Mouse (Mus musculus) stomach, postnatal 0 days (tissue): ENCODE data around the gene Cenpo. TPM values are rescaled to one million over a fixed set of nuclear protein-coding genes. Genes with fewer than 3 reads are reported as not detected.

Experiments
- ATAC-seq: fragments of 200-750 bp; cut with Nextera tagmentation; 2 replicates; pipeline ENCODE4 v1.8.0; 2017; ENCODE audit not compliant: low FRiP score, low TSS enrichment
- DNase-seq: peaks from one replicate; pipeline ENCODE4 v3.0.0-alpha.2; 2016; ENCODE audit warnings: low spot score
- H3K27ac ChIP-seq: fragments of 300-500 bp; sonication (generic); replicated peaks from 2 replicates; pipeline ENCODE4 v1.5.1; 2014; ENCODE audit warnings: mild to moderate bottlenecking, control low read depth
- H3K27me3 ChIP-seq: fragments of 300-500 bp; sonication (generic); 2 replicates; pipeline ENCODE4 v1.6.1; 2014; ENCODE audit warnings: low read length; ENCODE audit not compliant: control insufficient read depth, insufficient read depth
- H3K36me3 ChIP-seq: fragments of 300-500 bp; sonication (generic); 2 replicates; pipeline ENCODE4 v1.6.1; 2014; ENCODE audit warnings: low read length, mixed read lengths; ENCODE audit not compliant: control insufficient read depth, insufficient read depth
- H3K4me1 ChIP-seq: fragments of 300-500 bp; sonication (generic); replicated peaks from 2 replicates; pipeline ENCODE4 v1.6.1; 2014; ENCODE audit warnings: antibody characterized with exemption; ENCODE audit not compliant: control insufficient read depth, insufficient read depth
- H3K4me2 ChIP-seq: fragments of 300-500 bp; sonication (generic); replicated peaks from 2 replicates; pipeline ENCODE4 v1.6.1; 2014; ENCODE audit warnings: low read depth, mild to moderate bottlenecking, control low read depth, moderate library complexity
- H3K4me3 ChIP-seq: fragments of 300-500 bp; sonication (generic); 2 replicates; pipeline ENCODE4 v1.5.1; 2014; ENCODE audit warnings: low read depth, low read length, control low read depth
- H3K9ac ChIP-seq: fragments of 300-500 bp; sonication (generic); 2 replicates; pipeline ENCODE4 v1.6.1; 2014; ENCODE audit warnings: mild to moderate bottlenecking, low read length, control low read depth, mixed read lengths
- H3K9me3 ChIP-seq: fragments of 300-500 bp; sonication (generic); 2 replicates; pipeline ENCODE4 v1.6.1; 2016; ENCODE audit warnings: low read length; ENCODE audit not compliant: control insufficient read depth
- CTCF ChIP-seq: IDR thresholded peaks from 2 replicates; pipeline ENCODE4 v1.5.1; 2016; ENCODE audit warnings: antibody characterized with exemption, low read depth, mild to moderate bottlenecking, moderate library complexity
- EP300 ChIP-seq: optimal IDR thresholded peaks from 2 replicates; pipeline ENCODE3; 2016; ENCODE audit warnings: antibody characterized with exemption
- WGBS: fragments of 180-500 bp; shearing (Covaris S2); extraction: QIAGEN DNeasy Blood & Tissue Kit; methylation state at CpG from one replicate; pipeline ENCODE4 v1.1.7; 2014; 5-methylcytosine and 5-hydroxymethylcytosine counted together
- polyA plus RNA-seq: library from polyadenylated mRNA; unstranded; fragments of >200 nt; fragmentation: Nextera tagmentation; extraction: Ambion mirVana; gene quantifications from 2 replicates; pipeline ENCODE4 v1.2.1, GENCODE M21; 2015

Gene Cenpo
- polyA plus RNA-seq, 1 experiment from 2014 or later = 4.7 TPM

- no peak for DNase-seq
- no peak overlapping the region for H3K9ac ChIP-seq
- no peak overlapping the region for H3K27ac ChIP-seq
- no peaks in the 10 kb centered on the region for H3K4me1 ChIP-seq
- no peaks in the 10 kb centered on the region for H3K27me3 ChIP-seq
- peaks cover 2% of the 10 kb centered on the region; the same call in 1 of the 2 replicates for H3K36me3 ChIP-seq
- H3K9me3 ChIP-seq = no peaks in the 10 kb centered on the region
- peak overlapping the region; percentile 71 for H3K4me2 ChIP-seq
- no peak for TF ChIP-seq CTCF
- TF ChIP-seq EP300 = no peak
- no peak for ATAC-seq
- WGBS = 21% methylated on average over 4 of the region's 4 CpGs
- H3K4me3 ChIP-seq = peak overlapping the region; percentile 73; the same call in 1 of the 2 replicates
These were observed 1.3 kb downstream of the Cenpo start for GRCm38 (mm10) chr12:4232777-4233176.

DNA sequence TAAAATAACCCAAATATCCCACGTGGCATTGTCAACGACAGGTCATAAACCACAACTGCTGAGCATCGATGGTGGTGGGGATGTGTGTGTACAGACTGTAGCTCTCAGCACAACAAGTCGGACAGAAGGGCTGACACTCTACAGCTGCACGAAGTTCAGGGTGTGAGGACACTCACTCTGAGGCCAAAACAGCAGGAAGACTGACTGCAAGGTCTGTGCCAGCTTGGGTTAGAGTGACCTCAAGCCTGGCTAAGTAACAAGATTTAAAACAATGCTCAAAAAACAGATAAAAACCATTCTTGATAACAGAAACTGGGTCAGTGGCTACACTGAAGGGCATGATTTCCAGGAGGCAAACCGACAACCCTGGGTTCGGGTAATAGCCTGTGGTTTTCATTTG lies 3.9 kb downstream of the Cenpo start:
- ATAC-seq (no peak), DNase-seq (no peak)
- H3K9me3 ChIP-seq = no peaks in the 10 kb centered on the region
- TF ChIP-seq EP300 (no peak), CTCF (no peak)
- no peak overlapping the region for H3K9ac ChIP-seq
- no peaks in the 10 kb centered on the region for H3K4me1 ChIP-seq
- no peak overlapping the region for H3K27ac ChIP-seq
- H3K4me2 ChIP-seq = no peak overlapping the region
- H3K36me3 ChIP-seq = peaks cover 5% of the 10 kb centered on the region
- WGBS = 89% methylated on average over 7 of the region's 7 CpGs
- H3K27me3 ChIP-seq = no peaks in the 10 kb centered on the region
- H3K4me3 ChIP-seq = no peak overlapping the region

GRCm38 (mm10) chr12:4212908-4213307 lies 21.2 kb downstream of the Cenpo start:
- WGBS = 62% methylated on average over 8 of the region's 8 CpGs
- Histone ChIP-seq H3K4me1 (no peaks in the 10 kb centered on the region), H3K9me3 (no peaks in the 10 kb centered on the region), H3K4me3 (no peak overlapping the region), H3K36me3 (peaks cover 16% of the 10 kb centered on the region), H3K27me3 (no peaks in the 10 kb centered on the region), H3K9ac (no peak overlapping the region), H3K27ac (no peak overlapping the region), H3K4me2 (no peak overlapping the region)
- DNase-seq (no peak), ATAC-seq (no peak)
- TF ChIP-seq EP300 (no peak), CTCF (no peak)

DNA sequence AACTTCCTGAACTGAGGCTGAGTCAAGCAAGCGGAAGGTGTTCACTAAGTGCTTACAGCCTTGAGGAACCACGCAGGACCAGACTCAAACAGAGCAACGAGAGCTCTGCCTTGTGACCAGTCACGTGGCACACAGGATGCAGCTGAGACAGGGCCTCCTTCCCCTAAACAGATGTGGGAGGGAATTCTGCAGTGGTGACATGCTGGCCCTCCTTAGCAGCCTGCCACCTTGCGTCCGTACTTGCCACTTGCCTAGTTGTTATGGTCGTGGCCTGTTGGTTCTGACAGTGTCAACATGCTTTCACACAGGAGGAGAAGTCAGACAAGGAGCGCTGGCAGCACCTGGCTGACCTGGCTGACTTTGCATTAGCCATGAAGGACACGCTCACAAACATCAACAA lies 22.9 kb downstream of the Cenpo start:
- no peak overlapping the region for H3K9ac ChIP-seq
- no peaks in the 10 kb centered on the region for H3K4me1 ChIP-seq
- H3K36me3 ChIP-seq = peaks cover 16% of the 10 kb centered on the region
- DNase-seq = no peak
- H3K27me3 ChIP-seq = no peaks in the 10 kb centered on the region
- no peak overlapping the region for H3K4me2 ChIP-seq
- 0 out of 2 replicates have a peak, but pooled peaks have one; percentile 22 for ATAC-seq
- peak; percentile 32; the same call in 1 of the 2 replicates for TF ChIP-seq CTCF
- TF ChIP-seq EP300 = no peak
- no peak overlapping the region for H3K4me3 ChIP-seq
- WGBS = 83% methylated on average over 9 of the region's 9 CpGs
- H3K27ac ChIP-seq = no peak overlapping the region
- H3K9me3 ChIP-seq = no peaks in the 10 kb centered on the region

GRCm38 (mm10) chr12:4209196-4209595 lies 24.9 kb downstream of the Cenpo start:
- Histone ChIP-seq H3K27me3 (no peaks in the 10 kb centered on the region), H3K4me3 (no peak overlapping the region), H3K9ac (no peak overlapping the region), H3K9me3 (no peaks in the 10 kb centered on the region), H3K4me1 (no peaks in the 10 kb centered on the region), H3K27ac (no peak overlapping the region), H3K36me3 (peaks cover 9% of the 10 kb centered on the region; the same call in 1 of the 2 replicates), H3K4me2 (no peak overlapping the region)
- no peak for TF ChIP-seq EP300
- no peak for TF ChIP-seq CTCF
- no peak for ATAC-seq
- 98% methylated on average over 9 of the region's 9 CpGs for WGBS
- no peak for DNase-seq

GRCm38 (mm10) chr12:4208405-4209133 lies 25.5 kb downstream of the Cenpo start:
- TF ChIP-seq CTCF (peak; percentile 85), EP300 (no peak)
- H3K4me1 ChIP-seq = no peaks in the 10 kb centered on the region
- H3K4me3 ChIP-seq = no peak overlapping the region
- H3K9ac ChIP-seq = no peak overlapping the region
- no peaks in the 10 kb centered on the region for H3K9me3 ChIP-seq
- H3K4me2 ChIP-seq = no peak overlapping the region
- H3K27me3 ChIP-seq = no peaks in the 10 kb centered on the region
- peaks cover 7% of the 10 kb centered on the region; the same call in 1 of the 2 replicates for H3K36me3 ChIP-seq
- 85% methylated on average over 15 of the region's 15 CpGs for WGBS
- peak; percentile 63 for DNase-seq
- H3K27ac ChIP-seq = no peak overlapping the region
- peak; percentile 34; the same call in 1 of the 2 replicates for ATAC-seq
